Comparison of ENCODE assay signal across 8 mouse cellular contexts in genomic region chr8:94916311-94916959, GRCm38 (mm10). TPM values are rescaled to one million over a fixed set of nuclear protein-coding genes. Genes with fewer than 3 reads are reported as not detected.
DNase-seq lines count a peak whose midpoint lies in the region; ATAC-seq lines count a peak whose summit lies in the region.

No protein-coding gene starts in this region.

- peaks cover 15% of the 10 kb centered on the region for H3K36me3 ChIP-seq in embryonic facial prominence, embryonic 13.5 days
- H3K36me3 ChIP-seq in limb, embryonic 10.5 days, result peaks cover 17% of the 10 kb centered on the region
- H3K36me3 ChIP-seq in neural tube, embryonic 15.5 days, result no peaks in the 10 kb centered on the region

- H3K4me2 ChIP-seq in embryonic facial prominence, embryonic 13.5 days, result peak overlapping the region; percentile 85
- H3K4me2 ChIP-seq in neural tube, embryonic 15.5 days, result peak overlapping the region; percentile 79

- no peak for ATAC-seq in embryonic facial prominence, embryonic 13.5 days (ENCODE audit: insufficient number of reproducible peaks, insufficient read depth, low FRiP score, low TSS enrichment, low read depth)
- ATAC-seq in neural tube, embryonic 15.5 days (ENCODE audit: low FRiP score), result no peak

- H3K27ac ChIP-seq in embryonic facial prominence, embryonic 13.5 days, result peak overlapping the region; percentile 90
- peak overlapping the region; percentile 99 for H3K27ac ChIP-seq in limb, embryonic 10.5 days
- no peak overlapping the region for H3K27ac ChIP-seq in neural tube, embryonic 15.5 days (replicated peaks)

- H3K9ac ChIP-seq in embryonic facial prominence, embryonic 13.5 days, result peak overlapping the region; percentile 92
- H3K9ac ChIP-seq in neural tube, embryonic 15.5 days (replicated peaks), result no peak overlapping the region

- DNase-seq in kidney, postnatal 36 days, result peak; percentile 31 to 41
- no peak for DNase-seq in kidney, postnatal 14 days
- no peak for DNase-seq in limb, embryonic 10.5 days (ENCODE audit: low spot score)
- no peak for DNase-seq in gastrocnemius, postnatal 10 days
- DNase-seq in urinary bladder, postnatal 4 days (ENCODE audit: low spot score in 2 of 2), result no peak
- no peak for DNase-seq in adrenal gland, postnatal 25 days

- H3K4me3 ChIP-seq in embryonic facial prominence, embryonic 13.5 days, result peak overlapping the region; percentile 82
- peak overlapping the region; percentile 96 for H3K4me3 ChIP-seq in limb, embryonic 10.5 days
- peak overlapping the region; percentile 52 for H3K4me3 ChIP-seq in neural tube, embryonic 15.5 days (replicated peaks)

- peaks cover 52% of the 10 kb centered on the region for H3K4me1 ChIP-seq in embryonic facial prominence, embryonic 13.5 days
- peaks cover 66% of the 10 kb centered on the region for H3K4me1 ChIP-seq in limb, embryonic 10.5 days
- peaks cover 47% of the 10 kb centered on the region for H3K4me1 ChIP-seq in neural tube, embryonic 15.5 days

- WGBS in embryonic facial prominence, embryonic 13.5 days, result 36% methylated on average over 9 of the region's 9 CpGs
- 55% methylated on average over 9 of the region's 9 CpGs for WGBS in limb, embryonic 10.5 days
- 67% methylated on average over 9 of the region's 9 CpGs for WGBS in neural tube, embryonic 15.5 days

- no peaks in the 10 kb centered on the region for H3K9me3 ChIP-seq in embryonic facial prominence, embryonic 13.5 days
- H3K9me3 ChIP-seq in limb, embryonic 10.5 days (replicated peaks), result no peaks in the 10 kb centered on the region
- no peaks in the 10 kb centered on the region for H3K9me3 ChIP-seq in neural tube, embryonic 15.5 days (replicated peaks)

- peaks cover 17% of the 10 kb centered on the region for H3K27me3 ChIP-seq in embryonic facial prominence, embryonic 13.5 days
- peaks cover 24% of the 10 kb centered on the region for H3K27me3 ChIP-seq in limb, embryonic 10.5 days (ENCODE audit: low read depth, poor library complexity, severe bottlenecking)
- H3K27me3 ChIP-seq in neural tube, embryonic 15.5 days (replicated peaks), result peaks cover 41% of the 10 kb centered on the region

RNA-seq across cellular contexts. Expression of gene Ccdc102a, which starts 1.5 kb away (rescaled TPM):
- 38.0 and 40.7 TPM in 2 replicates for polyA plus RNA-seq in embryonic facial prominence, embryonic 13.5 days (2015; fragmentation: Nextera tagmentation; extraction: Ambion mirVana)
- polyA plus RNA-seq in limb, embryonic 10.5 days (2016; fragmentation: Nextera tagmentation; extraction: Ambion mirVana), result 27.0 and 32.3 TPM in 2 replicates
- polyA plus RNA-seq in neural tube, embryonic 15.5 days (2015; fragmentation: Nextera tagmentation; extraction: Ambion mirVana), result 6.2 and 13.2 TPM in 2 replicates
- 10 to 100 TPM; 10.3 to 15.1 TPM for total RNA-seq in gastrocnemius, postnatal 10 days (2021)
- 7.7 and 8.8 TPM in 2 replicates for total RNA-seq in adrenal gland, postnatal 25 days (2021)

RNA-seq across cellular contexts. Expression of gene Adgrg5, which starts 7.1 kb away (rescaled TPM):
- polyA plus RNA-seq in embryonic facial prominence, embryonic 13.5 days (2015; fragmentation: Nextera tagmentation; extraction: Ambion mirVana), result 0.07 and 0.12 TPM in 2 replicates
- polyA plus RNA-seq in limb, embryonic 10.5 days (2016; fragmentation: Nextera tagmentation; extraction: Ambion mirVana), result 0.18 and 0.74 TPM in 2 replicates
- 0.28 and 1.3 TPM in 2 replicates for polyA plus RNA-seq in neural tube, embryonic 15.5 days (2015; fragmentation: Nextera tagmentation; extraction: Ambion mirVana)
- under 1 TPM; 0.07 to 0.09 TPM for total RNA-seq in gastrocnemius, postnatal 10 days (2021)
- total RNA-seq in adrenal gland, postnatal 25 days (2021), result 0.33 and 0.76 TPM in 2 replicates

RNA-seq across cellular contexts. Expression of gene Dok4, which starts 40.3 kb away (rescaled TPM):
- 23.2 and 23.7 TPM in 2 replicates for polyA plus RNA-seq in embryonic facial prominence, embryonic 13.5 days (2015; fragmentation: Nextera tagmentation; extraction: Ambion mirVana)
- polyA plus RNA-seq in limb, embryonic 10.5 days (2016; fragmentation: Nextera tagmentation; extraction: Ambion mirVana), result 23.4 and 33.1 TPM in 2 replicates
- 100 and 116 TPM in 2 replicates for polyA plus RNA-seq in neural tube, embryonic 15.5 days (2015; fragmentation: Nextera tagmentation; extraction: Ambion mirVana)
- 10 to 100 TPM; 11.4 TPM for total RNA-seq in gastrocnemius, postnatal 10 days (2021)
- total RNA-seq in adrenal gland, postnatal 25 days (2021), result 8.8 and 15.3 TPM in 2 replicates

RNA-seq across cellular contexts. Expression of gene Adgrg1, which starts 58.1 kb away (rescaled TPM):
- 18.4 and 19.8 TPM in 2 replicates for polyA plus RNA-seq in embryonic facial prominence, embryonic 13.5 days (2015; fragmentation: Nextera tagmentation; extraction: Ambion mirVana)
- 7.0 and 11.6 TPM in 2 replicates for polyA plus RNA-seq in limb, embryonic 10.5 days (2016; fragmentation: Nextera tagmentation; extraction: Ambion mirVana)
- 80.9 and 96.9 TPM in 2 replicates for polyA plus RNA-seq in neural tube, embryonic 15.5 days (2015; fragmentation: Nextera tagmentation; extraction: Ambion mirVana)
- 10 to 100 TPM; 15.6 to 18.0 TPM for total RNA-seq in gastrocnemius, postnatal 10 days (2021)
- total RNA-seq in adrenal gland, postnatal 25 days (2021), result 11.7 and 20.7 TPM in 2 replicates

RNA-seq across cellular contexts. Expression of gene Polr2c, which starts 59.2 kb away (rescaled TPM):
- polyA plus RNA-seq in embryonic facial prominence, embryonic 13.5 days (2015; fragmentation: Nextera tagmentation; extraction: Ambion mirVana), result 152 and 159 TPM in 2 replicates
- 201 and 208 TPM in 2 replicates for polyA plus RNA-seq in limb, embryonic 10.5 days (2016; fragmentation: Nextera tagmentation; extraction: Ambion mirVana)
- 117 and 122 TPM in 2 replicates for polyA plus RNA-seq in neural tube, embryonic 15.5 days (2015; fragmentation: Nextera tagmentation; extraction: Ambion mirVana)
- 10 to 100 TPM; 37.6 to 43.6 TPM for total RNA-seq in gastrocnemius, postnatal 10 days (2021)
- total RNA-seq in adrenal gland, postnatal 25 days (2021), result 62.1 and 66.2 TPM in 2 replicates

Comparison
In these comparisons a context has a peak if more than half of its experiments do, and no peak if none do; other contexts are left out.
1. DNase-seq: peak in kidney, postnatal 36 days (2 of 2); none in kidney, postnatal 14 days (single experiment), limb, embryonic 10.5 days (single experiment), gastrocnemius, postnatal 10 days (single experiment), urinary bladder, postnatal 4 days (0 of 2) and adrenal gland, postnatal 25 days (single experiment).
2. Peak in every context shown above with its lines, with median percentiles within 50 percentile points of each other: H3K4me3 ChIP-seq.